Mouse (Mus musculus): ENCODE measurements around the gene Gm8369.
"Not testable (repeated sequence)": the region's sequence is repeated elsewhere in the genome, so short reads cannot be mapped to it uniquely, and the experiment has no call there.

The Gm8369 gene

GRCm38 (mm10) chr19:11485746-11486145 lies at the start of gene Gm8369:
TSS of gene Gm8369 (plus strand) at chr19:11485938.
- no peak for DNase-seq (ENCODE audit: low read depth, low spot score)

- DNase-seq (ENCODE audit: low read depth, low spot score) = no peak
Measured at GRCm38 (mm10) chr19:11443338-11443737, 42.4 kb upstream of the Gm8369 start, which contains the start of gene Ms4a4b. TSS of gene Ms4a4b (plus strand) at chr19:11443553.

GRCm38 (mm10) chr19:11443964-11444363 lies 41.8 kb upstream of the Gm8369 start:
- no peak for DNase-seq (ENCODE audit: low read depth, low spot score)

GRCm38 (mm10) chr19:11447238-11447637 lies 38.5 kb upstream of the Gm8369 start:
- no peak for DNase-seq (ENCODE audit: low read depth, low spot score)

- DNase-seq (ENCODE audit: low read depth, low spot score) = not testable (repeated sequence)
Measured at GRCm38 (mm10) chr19:11459041-11459440, 26.7 kb upstream of the Gm8369 start.

GRCm38 (mm10) chr19:11464795-11465194 lies 20.9 kb upstream of the Gm8369 start:
- not testable (repeated sequence) for DNase-seq (ENCODE audit: low read depth, low spot score)

GRCm38 (mm10) chr19:11466471-11466870 lies 19.3 kb upstream of the Gm8369 start:
- no peak for DNase-seq (ENCODE audit: low read depth, low spot score)

- DNase-seq (ENCODE audit: low read depth, low spot score) = not testable (repeated sequence)
Measured at GRCm38 (mm10) chr19:11468361-11468760, 17.4 kb upstream of the Gm8369 start.

- not testable (repeated sequence) for DNase-seq (ENCODE audit: low read depth, low spot score)
Measured at GRCm38 (mm10) chr19:11469215-11469614, 16.5 kb upstream of the Gm8369 start, which contains the start of gene Ms4a6c. TSS of gene Ms4a6c (plus strand) at chr19:11469366.

GRCm38 (mm10) chr19:11479714-11480113 lies 6.0 kb upstream of the Gm8369 start:
- DNase-seq (ENCODE audit: low read depth, low spot score) = no peak

- DNase-seq (ENCODE audit: low read depth, low spot score) = no peak
Measured at GRCm38 (mm10) chr19:11482684-11483083, 3.1 kb upstream of the Gm8369 start.

- DNase-seq (ENCODE audit: low read depth, low spot score) = no peak
Measured at GRCm38 (mm10) chr19:11483941-11484340, 1.8 kb upstream of the Gm8369 start.

- no peak for DNase-seq (ENCODE audit: low read depth, low spot score)
Measured at GRCm38 (mm10) chr19:11484388-11484787, 1.4 kb upstream of the Gm8369 start.

GRCm38 (mm10) chr19:11485266-11485665 lies 472 bp upstream of the Gm8369 start:
- DNase-seq (ENCODE audit: low read depth, low spot score) = no peak

GRCm38 (mm10) chr19:11486599-11486998 lies 861 bp downstream of the Gm8369 start:
- no peak for DNase-seq (ENCODE audit: low read depth, low spot score)

GRCm38 (mm10) chr19:11491406-11492189 lies 5.9 kb downstream of the Gm8369 start:
- DNase-seq (ENCODE audit: low read depth, low spot score) = no peak

- DNase-seq (ENCODE audit: low read depth, low spot score) = no peak
Measured at GRCm38 (mm10) chr19:11492671-11493070, 6.9 kb downstream of the Gm8369 start.

GRCm38 (mm10) chr19:11494519-11494918 lies 8.8 kb downstream of the Gm8369 start:
- DNase-seq (ENCODE audit: low read depth, low spot score) = no peak

- no peak for DNase-seq (ENCODE audit: low read depth, low spot score)
Measured at GRCm38 (mm10) chr19:11496361-11496760, 10.6 kb downstream of the Gm8369 start.

GRCm38 (mm10) chr19:11497300-11497699 lies 11.6 kb downstream of the Gm8369 start:
- DNase-seq (ENCODE audit: low read depth, low spot score) = not testable (repeated sequence)

GRCm38 (mm10) chr19:11500796-11501195 lies 15.1 kb downstream of the Gm8369 start:
- no peak for DNase-seq (ENCODE audit: low read depth, low spot score)

GRCm38 (mm10) chr19:11501326-11501725 lies 15.6 kb downstream of the Gm8369 start:
- no peak for DNase-seq (ENCODE audit: low read depth, low spot score)

- no peak for DNase-seq (ENCODE audit: low read depth, low spot score)
Measured at GRCm38 (mm10) chr19:11504857-11505256, 19.1 kb downstream of the Gm8369 start.

All from forelimb bud, embryonic 11.5 days (tissue).